8 mouse cellular contexts compared by ENCODE assay signal in the genomic region with DNA sequence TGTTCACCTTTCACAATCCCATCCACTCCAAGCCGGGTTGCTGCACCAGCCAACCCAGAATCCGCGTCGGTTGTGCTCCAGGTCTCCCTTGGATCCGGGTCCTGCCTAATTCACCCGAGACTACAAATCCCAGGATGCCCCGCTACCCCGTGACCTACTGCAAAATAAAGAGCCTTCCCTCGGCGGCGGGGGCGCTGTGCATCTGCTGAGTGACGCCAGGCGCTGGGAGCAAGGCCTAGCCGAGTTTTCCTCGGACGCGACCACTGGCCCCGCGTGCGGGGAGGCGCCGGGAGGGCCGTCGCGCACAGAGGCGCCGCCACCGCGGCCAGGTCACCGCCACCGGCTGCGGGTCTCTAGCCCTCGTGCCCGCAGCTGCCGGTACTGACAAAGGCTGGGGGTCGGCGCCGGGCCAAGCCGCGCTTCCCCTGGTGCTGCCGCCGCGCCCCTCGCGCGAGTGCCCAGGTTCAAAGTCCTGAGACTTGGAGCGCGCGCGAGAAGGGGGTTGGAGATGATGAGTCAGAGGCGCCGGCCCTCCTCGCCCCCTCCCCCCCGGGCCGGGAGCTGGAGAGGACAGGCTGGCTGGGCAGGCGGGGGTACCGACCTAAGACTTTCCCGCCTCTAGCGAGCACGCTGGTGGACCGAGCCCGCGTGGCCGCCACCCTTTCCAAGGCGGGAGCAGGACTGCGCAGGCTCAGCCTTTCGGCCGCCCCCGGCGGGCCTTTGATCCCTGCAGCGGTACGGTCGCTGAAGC. TPM values are rescaled to one million over a fixed set of nuclear protein-coding genes. Genes with fewer than 3 reads are reported as not detected.
DNase-seq lines count a peak whose midpoint lies in the region; ATAC-seq and TF ChIP-seq lines count a peak whose summit lies in the region.

No protein-coding gene starts in this region.

- no peaks in the 10 kb centered on the region for H3K27me3 ChIP-seq in E14TG2a.4 (ENCODE audit: insufficient read depth, low read length)
- no peaks in the 10 kb centered on the region for H3K27me3 ChIP-seq in forebrain, embryonic 12.5 days
- H3K27me3 ChIP-seq in heart, postnatal 0 days (ENCODE audit: control insufficient read depth, insufficient read depth, low read length) = no peaks in the 10 kb centered on the region
- no peaks in the 10 kb centered on the region for H3K27me3 ChIP-seq in liver, embryonic 14.5 days (ENCODE audit: control insufficient read depth, insufficient read depth, low read length)
- H3K27me3 ChIP-seq in stomach, embryonic 15.5 days (replicated peaks) = no peaks in the 10 kb centered on the region

- peak overlapping the region; percentile 72 for H3K4me2 ChIP-seq in forebrain, embryonic 12.5 days
- H3K4me2 ChIP-seq in heart, postnatal 0 days (ENCODE audit: low read depth, low read length) = peak overlapping the region; percentile 71
- peak overlapping the region; percentile 83 for H3K4me2 ChIP-seq in liver, embryonic 14.5 days (ENCODE audit: low read depth)
- peak overlapping the region; percentile 64 for H3K4me2 ChIP-seq in stomach, embryonic 15.5 days

- H3K9ac ChIP-seq in forebrain, embryonic 12.5 days = peak overlapping the region; percentile 88
- H3K9ac ChIP-seq in heart, postnatal 0 days (replicated peaks; ENCODE audit: low read depth, low read length) = peak overlapping the region; percentile 88
- peak overlapping the region; percentile 89 for H3K9ac ChIP-seq in liver, embryonic 14.5 days (replicated peaks)
- H3K9ac ChIP-seq in stomach, embryonic 15.5 days = peak overlapping the region; percentile 72

- peak; percentile 92 for ATAC-seq in forebrain, embryonic 12.5 days (ENCODE audit: low FRiP score)
- peak; percentile 89 for ATAC-seq in heart, postnatal 0 days (ENCODE audit: insufficient read depth, low read depth)
- ATAC-seq in liver, embryonic 14.5 days (ENCODE audit: insufficient read depth) = peak; percentile 81
- peak; percentile 87 for ATAC-seq in stomach, embryonic 15.5 days (ENCODE audit: insufficient read depth, low FRiP score, low read depth)

- H3K4me1 ChIP-seq in E14TG2a.4 (replicated peaks; ENCODE audit: low read depth, low read length) = peaks cover 71% of the 10 kb centered on the region
- H3K4me1 ChIP-seq in forebrain, embryonic 12.5 days = peaks cover 70% of the 10 kb centered on the region
- H3K4me1 ChIP-seq in heart, postnatal 0 days (ENCODE audit: control insufficient read depth, insufficient read depth) = peaks cover 37% of the 10 kb centered on the region
- H3K4me1 ChIP-seq in liver, embryonic 14.5 days (replicated peaks; ENCODE audit: control insufficient read depth in 2 of 2, insufficient read depth in 2 of 2, low read length in 1 of 2) = peaks cover 62 to 71% of the 10 kb centered on the region in 2 experiments
- peaks cover 26% of the 10 kb centered on the region for H3K4me1 ChIP-seq in stomach, embryonic 15.5 days

- no peak for TF ChIP-seq CTCF in E14TG2a.4 (conservative IDR thresholded peaks at IDR 0.05; ENCODE audit: low read length)
- TF ChIP-seq CTCF in heart, postnatal 0 days (IDR thresholded peaks at IDR 0.05; ENCODE audit: low read depth) = peak; percentile 55
- peak; percentile 78 for TF ChIP-seq CTCF in liver, embryonic 14.5 days (IDR thresholded peaks at IDR 0.05; ENCODE audit: low read depth)

- peak overlapping the region; percentile 90 for H3K4me3 ChIP-seq in E14TG2a.4 (replicated peaks; ENCODE audit: low read length)
- H3K4me3 ChIP-seq in forebrain, embryonic 12.5 days (replicated peaks) = peak overlapping the region; percentile 58
- peak overlapping the region; percentile 72 for H3K4me3 ChIP-seq in heart, postnatal 0 days (ENCODE audit: low read depth, low read length)
- H3K4me3 ChIP-seq in liver, embryonic 14.5 days (ENCODE audit: insufficient read depth in 1 of 2, low read depth in 2 of 2, low read length in 2 of 2) = peak overlapping the region; percentile 85 to 96
- H3K4me3 ChIP-seq in stomach, embryonic 15.5 days (replicated peaks) = peak overlapping the region; percentile 58

- H3K27ac ChIP-seq in forebrain, embryonic 12.5 days = peak overlapping the region; percentile 99
- H3K27ac ChIP-seq in heart, postnatal 0 days (ENCODE audit: low read depth) = peak overlapping the region; percentile 99
- peak overlapping the region; percentile 93 for H3K27ac ChIP-seq in liver, embryonic 14.5 days
- H3K27ac ChIP-seq in stomach, embryonic 15.5 days = peak overlapping the region; percentile 98

- H3K9me3 ChIP-seq in E14TG2a.4 (ENCODE audit: low read length) = no peaks in the 10 kb centered on the region
- no peaks in the 10 kb centered on the region for H3K9me3 ChIP-seq in forebrain, embryonic 12.5 days
- no peaks in the 10 kb centered on the region for H3K9me3 ChIP-seq in heart, postnatal 0 days (replicated peaks; ENCODE audit: control insufficient read depth, low read length)
- H3K9me3 ChIP-seq in liver, embryonic 14.5 days (ENCODE audit: control insufficient read depth, low read length) = no peaks in the 10 kb centered on the region
- H3K9me3 ChIP-seq in stomach, embryonic 15.5 days = no peaks in the 10 kb centered on the region

- under 1% methylated on average over 67 of the region's 74 CpGs for WGBS in forebrain, embryonic 12.5 days
- under 1% methylated on average over 66 of the region's 74 CpGs for WGBS in heart, postnatal 0 days
- WGBS in liver, embryonic 14.5 days (ENCODE audit: insufficient replicate concordance) = under 1% methylated on average over 74 of the region's 74 CpGs
- WGBS in stomach, embryonic 15.5 days = under 1% methylated on average over 74 of the region's 74 CpGs

- peak; percentile 94 for DNase-seq in c-Kit-positive CD71-positive TER-119-positive erythroid progenitor cells, embryonic 14.5 days (ENCODE audit: low spot score)
- DNase-seq in heart, postnatal 0 days (ENCODE audit: low spot score) = peak; percentile 97
- peak; percentile 98 for DNase-seq in kidney, postnatal 36 days
- peak; percentile 90 to 95 (median 93) for DNase-seq in liver, embryonic 14.5 days (ENCODE audit: low read depth in 3 of 3, low spot score in 3 of 3)
- peak; percentile 98 for DNase-seq in neural tube, embryonic 10.5 days (ENCODE audit: extremely low spot score, low spot score)

- no peak for TF ChIP-seq EP300 in heart, postnatal 0 days (IDR thresholded peaks at IDR 0.05; ENCODE audit: low read depth)
- TF ChIP-seq EP300 in liver, embryonic 14.5 days (IDR thresholded peaks at IDR 0.05; ENCODE audit: low read depth) = peak; percentile 31; the same call in 1 of the 2 replicates

- H3K36me3 ChIP-seq in E14TG2a.4 (ENCODE audit: insufficient read depth, low read length) = peaks cover 29% of the 10 kb centered on the region
- H3K36me3 ChIP-seq in forebrain, embryonic 12.5 days (replicated peaks) = no peaks in the 10 kb centered on the region
- no peaks in the 10 kb centered on the region for H3K36me3 ChIP-seq in heart, postnatal 0 days (replicated peaks; ENCODE audit: control insufficient read depth, insufficient read depth, low read length)
- H3K36me3 ChIP-seq in liver, embryonic 14.5 days (replicated peaks; ENCODE audit: control insufficient read depth, insufficient read depth, low read depth) = no peaks in the 10 kb centered on the region
- no peaks in the 10 kb centered on the region for H3K36me3 ChIP-seq in stomach, embryonic 15.5 days

RNA-seq across cellular contexts. Expression of a gene that starts 0.8 kb away (rescaled TPM):
- 97.1 and 101 TPM in 2 replicates for polyA plus RNA-seq in forebrain, embryonic 12.5 days (2016; fragmentation: Nextera tagmentation; extraction: Ambion mirVana)
- 41.2 and 51.6 TPM in 2 replicates for total RNA-seq in heart, postnatal 0 days (2014; rRNA removed; ENCODE audit: low replicate concordance)
- 12.7 and 13.9 TPM in 2 replicates for polyA plus RNA-seq in heart, postnatal 0 days (2015; fragmentation: Nextera tagmentation; extraction: Ambion mirVana)
- polyA plus RNA-seq in liver, embryonic 14.5 days (2012; rRNA removed) = 9.7 and 10.4 TPM in 2 replicates
- 7.4 and 9.8 TPM in 2 replicates for polyA plus RNA-seq in liver, embryonic 14.5 days (2014; fragmentation: Nextera tagmentation; extraction: Ambion mirVana)
- polyA plus RNA-seq in stomach, embryonic 15.5 days (2015; fragmentation: Nextera tagmentation; extraction: Ambion mirVana) = 30.8 and 32.9 TPM in 2 replicates

RNA-seq across cellular contexts. Expression of a gene that starts 4.3 kb away (rescaled TPM):
- 1.1 TPM in 2 replicates for polyA plus RNA-seq in forebrain, embryonic 12.5 days (2016; fragmentation: Nextera tagmentation; extraction: Ambion mirVana)
- 0.57 TPM in 1 of 2 replicates, not detected in the other for total RNA-seq in heart, postnatal 0 days (2014; rRNA removed; ENCODE audit: low replicate concordance)
- 0.18 and 1.0 TPM in 2 replicates for polyA plus RNA-seq in heart, postnatal 0 days (2015; fragmentation: Nextera tagmentation; extraction: Ambion mirVana)
- 0.06 and 0.08 TPM in 2 replicates for polyA plus RNA-seq in liver, embryonic 14.5 days (2012; rRNA removed)
- polyA plus RNA-seq in liver, embryonic 14.5 days (2014; fragmentation: Nextera tagmentation; extraction: Ambion mirVana) = 0.24 TPM in 1 of 2 replicates, not detected in the other
- 10.1 and 14.2 TPM in 2 replicates for polyA plus RNA-seq in stomach, embryonic 15.5 days (2015; fragmentation: Nextera tagmentation; extraction: Ambion mirVana)

RNA-seq across cellular contexts. Expression of a gene that starts 22.5 kb away (rescaled TPM):
- not detected in 2 replicates for polyA plus RNA-seq in forebrain, embryonic 12.5 days (2016; fragmentation: Nextera tagmentation; extraction: Ambion mirVana)
- total RNA-seq in heart, postnatal 0 days (2014; rRNA removed; ENCODE audit: low replicate concordance) = not detected in 2 replicates
- not detected in 2 replicates for polyA plus RNA-seq in heart, postnatal 0 days (2015; fragmentation: Nextera tagmentation; extraction: Ambion mirVana)
- not detected in 2 replicates for polyA plus RNA-seq in liver, embryonic 14.5 days (2012; rRNA removed)
- not detected in 2 replicates for polyA plus RNA-seq in liver, embryonic 14.5 days (2014; fragmentation: Nextera tagmentation; extraction: Ambion mirVana)
- not detected in 2 replicates for polyA plus RNA-seq in stomach, embryonic 15.5 days (2015; fragmentation: Nextera tagmentation; extraction: Ambion mirVana)

RNA-seq across cellular contexts. Expression of a gene that starts 35.2 kb away (rescaled TPM):
- polyA plus RNA-seq in forebrain, embryonic 12.5 days (2016; fragmentation: Nextera tagmentation; extraction: Ambion mirVana) = 116 and 117 TPM in 2 replicates
- total RNA-seq in heart, postnatal 0 days (2014; rRNA removed; ENCODE audit: low replicate concordance) = 35.4 and 36.4 TPM in 2 replicates
- 26.9 and 27.6 TPM in 2 replicates for polyA plus RNA-seq in heart, postnatal 0 days (2015; fragmentation: Nextera tagmentation; extraction: Ambion mirVana)
- 14.1 and 15.3 TPM in 2 replicates for polyA plus RNA-seq in liver, embryonic 14.5 days (2012; rRNA removed)
- polyA plus RNA-seq in liver, embryonic 14.5 days (2014; fragmentation: Nextera tagmentation; extraction: Ambion mirVana) = 9.4 and 16.5 TPM in 2 replicates
- polyA plus RNA-seq in stomach, embryonic 15.5 days (2015; fragmentation: Nextera tagmentation; extraction: Ambion mirVana) = 85.7 and 102 TPM in 2 replicates

Comparison
In these comparisons a context has a peak if more than half of its experiments do, and no peak if none do; other contexts are left out.
1. Peak in every context shown above with its lines: DNase-seq, ATAC-seq, H3K4me3 ChIP-seq and H3K27ac ChIP-seq.